Mouse (Mus musculus): ENCODE results near the gene Atp2a3. TPM values are rescaled to one million over a fixed set of nuclear protein-coding genes. Genes with fewer than 3 reads are reported as not detected.
A peak's percentile ranks its signal among the peaks of the same experiment; 100 is the strongest.

Atp2a3 gene
- polyA plus RNA-seq (2012; rRNA removed) = 4.4 and 4.6 TPM in 2 replicates

- Histone ChIP-seq H3K4me3 (ENCODE audit: insufficient read depth, low read length) (no peak within 1 kb of the TSS; the same call in 1 of the 2 replicates), H3K27ac (ENCODE audit: insufficient read depth, low read length) (no peak within 1 kb of the TSS), H3K4me1 (ENCODE audit: control insufficient read depth, insufficient read depth, low read length) (no peaks in the 10 kb centered on the region)
- TF ChIP-seq CTCF (IDR thresholded peaks at IDR 0.05; ENCODE audit: extremely low read depth, insufficient read depth, low read length) = no peak
- TF ChIP-seq POLR2A (IDR thresholded peaks at IDR 0.05; ENCODE audit: extremely low read depth, insufficient read depth, low read length) = no peak
These were observed at the start of gene Atp2a3 for GRCm38 (mm10) chr11:72961072-72961980. Gene Atp2a3, plus strand, starts transcription at chr11:72961169.

GRCm38 (mm10) chr11:72917299-72917996 lies 43.5 kb upstream of the Atp2a3 start:
- Histone ChIP-seq H3K27ac (ENCODE audit: insufficient read depth, low read length) (no peak overlapping the region), H3K4me3 (ENCODE audit: insufficient read depth, low read length) (no peak overlapping the region), H3K4me1 (ENCODE audit: control insufficient read depth, insufficient read depth, low read length) (peaks cover 2% of the 10 kb centered on the region)
- TF ChIP-seq POLR2A (IDR thresholded peaks at IDR 0.05; ENCODE audit: extremely low read depth, insufficient read depth, low read length) (no peak), CTCF (IDR thresholded peaks at IDR 0.05; ENCODE audit: extremely low read depth, insufficient read depth, low read length) (no peak)

- Histone ChIP-seq H3K4me1 (ENCODE audit: control insufficient read depth, insufficient read depth, low read length) (peaks cover 2% of the 10 kb centered on the region), H3K4me3 (ENCODE audit: insufficient read depth, low read length) (no peak overlapping the region), H3K27ac (ENCODE audit: insufficient read depth, low read length) (no peak overlapping the region)
- TF ChIP-seq CTCF (IDR thresholded peaks at IDR 0.05; ENCODE audit: extremely low read depth, insufficient read depth, low read length) (no peak), POLR2A (IDR thresholded peaks at IDR 0.05; ENCODE audit: extremely low read depth, insufficient read depth, low read length) (no peak)
These were observed 37.9 kb upstream of the Atp2a3 start for GRCm38 (mm10) chr11:72923116-72923515.

- TF ChIP-seq POLR2A (IDR thresholded peaks at IDR 0.05; ENCODE audit: extremely low read depth, insufficient read depth, low read length) = no peak
- TF ChIP-seq CTCF (IDR thresholded peaks at IDR 0.05; ENCODE audit: extremely low read depth, insufficient read depth, low read length) = no peak
- Histone ChIP-seq H3K4me1 (ENCODE audit: control insufficient read depth, insufficient read depth, low read length) (peaks cover 3% of the 10 kb centered on the region), H3K4me3 (ENCODE audit: insufficient read depth, low read length) (no peak overlapping the region), H3K27ac (ENCODE audit: insufficient read depth, low read length) (no peak overlapping the region)
These were observed 36.5 kb upstream of the Atp2a3 start for GRCm38 (mm10) chr11:72924458-72924857.

- Histone ChIP-seq H3K4me3 (ENCODE audit: insufficient read depth, low read length) (no peak overlapping the region), H3K27ac (ENCODE audit: insufficient read depth, low read length) (no peak overlapping the region), H3K4me1 (ENCODE audit: control insufficient read depth, insufficient read depth, low read length) (peaks cover 1% of the 10 kb centered on the region; the same call in 1 of the 2 replicates)
- TF ChIP-seq POLR2A (IDR thresholded peaks at IDR 0.05; ENCODE audit: extremely low read depth, insufficient read depth, low read length) = no peak
- TF ChIP-seq CTCF (IDR thresholded peaks at IDR 0.05; ENCODE audit: extremely low read depth, insufficient read depth, low read length) = no peak
These were observed 35.9 kb upstream of the Atp2a3 start for GRCm38 (mm10) chr11:72925067-72925466.

GRCm38 (mm10) chr11:72926226-72926890 lies 34.6 kb upstream of the Atp2a3 start:
- no peak overlapping the region for H3K4me3 ChIP-seq (ENCODE audit: insufficient read depth, low read length)
- peaks cover 1% of the 10 kb centered on the region; the same call in 1 of the 2 replicates for H3K4me1 ChIP-seq (ENCODE audit: control insufficient read depth, insufficient read depth, low read length)
- TF ChIP-seq CTCF (IDR thresholded peaks at IDR 0.05; ENCODE audit: extremely low read depth, insufficient read depth, low read length) (peak; percentile 74), POLR2A (IDR thresholded peaks at IDR 0.05; ENCODE audit: extremely low read depth, insufficient read depth, low read length) (no peak)
- no peak overlapping the region for H3K27ac ChIP-seq (ENCODE audit: insufficient read depth, low read length)

- Histone ChIP-seq H3K4me1 (ENCODE audit: control insufficient read depth, insufficient read depth, low read length) (peaks cover 1% of the 10 kb centered on the region; the same call in 1 of the 2 replicates), H3K27ac (ENCODE audit: insufficient read depth, low read length) (no peak overlapping the region), H3K4me3 (ENCODE audit: insufficient read depth, low read length) (no peak overlapping the region)
- TF ChIP-seq POLR2A (IDR thresholded peaks at IDR 0.05; ENCODE audit: extremely low read depth, insufficient read depth, low read length) = no peak
- TF ChIP-seq CTCF (IDR thresholded peaks at IDR 0.05; ENCODE audit: extremely low read depth, insufficient read depth, low read length) = no peak
These were observed 32.5 kb upstream of the Atp2a3 start for GRCm38 (mm10) chr11:72928516-72928915.

- TF ChIP-seq POLR2A (IDR thresholded peaks at IDR 0.05; ENCODE audit: extremely low read depth, insufficient read depth, low read length) (no peak), CTCF (IDR thresholded peaks at IDR 0.05; ENCODE audit: extremely low read depth, insufficient read depth, low read length) (peak; percentile 59)
- no peak overlapping the region for H3K27ac ChIP-seq (ENCODE audit: insufficient read depth, low read length)
- H3K4me1 ChIP-seq (ENCODE audit: control insufficient read depth, insufficient read depth, low read length) = no peaks in the 10 kb centered on the region
- H3K4me3 ChIP-seq (ENCODE audit: insufficient read depth, low read length) = peak overlapping the region; percentile 50
These were observed 20.5 kb upstream of the Atp2a3 start for GRCm38 (mm10) chr11:72940208-72941143.
